In genomic region chr3:146557507-146557906, GRCm38 (mm10) we compare ENCODE assay signal across 30 mouse cellular contexts. TPM values are rescaled to one million over a fixed set of nuclear protein-coding genes. Genes with fewer than 3 reads are reported as not detected.
DNase-seq lines count a peak whose midpoint lies in the region; ATAC-seq and TF ChIP-seq lines count a peak whose summit lies in the region.
"Had no signal": no experiment of that assay in that cellular context is flagged by ENCODE, and none has a peak within 500 bp of the region (broad histone marks: within the 10 kb centered on the region; RNA-seq: fewer than 3 reads in every experiment).

No protein-coding gene starts in this region.

- no peak for TF ChIP-seq CTCF in layer of hippocampus, adult 2 months (conservative IDR thresholded peaks at IDR 0.05)

- peak; percentile 90 for ATAC-seq in frontal cortex, adult (ENCODE audit: low TSS enrichment)
- ATAC-seq: forebrain, embryonic 15.5 days; hindbrain, postnatal 0 days; inflammation-experienced regulatory T-cells, adult 6 months; Patski had no signal

- no peak for DNase-seq in frontal cortex, postnatal 10 days (ENCODE audit: low spot score in 2 of 2)
- DNase-seq in layer of hippocampus, adult 2 months (ENCODE audit: low spot score in 2 of 2), result no peak
- DNase-seq in layer of hippocampus, adult 9-10 months (ENCODE audit: low spot score), result no peak
- peak; percentile 19 to 59 for DNase-seq in left cerebral cortex, postnatal 25 days (ENCODE audit: low spot score in 2 of 2)
- no peak for DNase-seq in left cerebral cortex, postnatal 4 days
- DNase-seq in lung, postnatal 14 days, result no peak
- DNase-seq: adrenal gland, postnatal 10 days; adrenal gland, postnatal 36 days; B cell, adult 2 months; cerebellum, adult 11 months; cerebellum, adult 2 months; cerebellum, adult 9-11 months; cerebellum, postnatal 25 days; gastrocnemius, adult 2 months; gastrocnemius, postnatal 14 days; heart, postnatal 14 days; heart, postnatal 4 days had no signal

- peak overlapping the region; percentile 71 for H3K27ac ChIP-seq in layer of hippocampus, adult 2 months
- H3K27ac ChIP-seq: embryonic facial prominence, embryonic 12.5 days; embryonic facial prominence, embryonic 15.5 days; forebrain, embryonic 15.5 days; gastrocnemius, adult 2 months; heart, embryonic 13.5 days; hindbrain, embryonic 14.5 days; hindbrain, postnatal 0 days had no signal

- intact Hi-C loops in left cerebral cortex, postnatal 25 days (cut with DNase I), result no loop called here
- intact Hi-C loops in left cerebral cortex, postnatal 4 days (cut with DNase I), result no loop called here

- no peak overlapping the region for H3K4me3 ChIP-seq in layer of hippocampus, adult 2 months
- H3K4me3 ChIP-seq: embryonic facial prominence, embryonic 12.5 days; embryonic facial prominence, embryonic 15.5 days; forebrain, embryonic 15.5 days; gastrocnemius, adult 2 months; heart, embryonic 13.5 days had no signal

RNA-seq across cellular contexts. Expression of gene Uox, which starts 12.7 kb away (rescaled TPM):
- total RNA-seq in layer of hippocampus, adult 2 months (2021), result under 1 TPM in 1 of 2 experiments, not detected in 1; 0.44 TPM
- total RNA-seq in left cerebral cortex, postnatal 25 days (2021), result under 1 TPM; 0.39 to 0.80 TPM
- under 1 TPM; 0.18 to 0.38 TPM for total RNA-seq in left cerebral cortex, postnatal 4 days (2021)
- total RNA-seq: CH12.LX; common myeloid progenitor, adult 5-6 weeks; gastrocnemius, adult 2 months; gastrocnemius, postnatal 14 days; heart, adult 8-10 months; heart, postnatal 14 days; heart, postnatal 4 days had no signal

RNA-seq across cellular contexts. Expression of gene Rpf1, which starts 36.3 kb away (rescaled TPM):
- 10 to 100 TPM; 16.3 to 17.1 TPM for total RNA-seq in layer of hippocampus, adult 2 months (2021)
- 10 to 100 TPM; 15.7 to 18.5 TPM for total RNA-seq in left cerebral cortex, postnatal 25 days (2021)
- 10 to 100 TPM; 22.5 to 24.5 TPM for total RNA-seq in left cerebral cortex, postnatal 4 days (2021)

RNA-seq across cellular contexts. Expression of gene Dnase2b, which starts 57.9 kb away (rescaled TPM):
- not detected for total RNA-seq in layer of hippocampus, adult 2 months (2021)
- total RNA-seq in left cerebral cortex, postnatal 25 days (2021), result not detected
- not detected for total RNA-seq in left cerebral cortex, postnatal 4 days (2021)
- total RNA-seq: adrenal gland, adult 18-20 months; adrenal gland, postnatal 36 days; CH12.LX; gastrocnemius, postnatal 14 days; heart, adult 8-10 months; heart, postnatal 14 days; heart, postnatal 4 days; hindbrain, postnatal 0 days had no signal

RNA-seq across cellular contexts. Expression of gene Gng5, which starts 57.9 kb away (rescaled TPM):
- total RNA-seq in layer of hippocampus, adult 2 months (2021), result 10 to 100 TPM; 44.5 to 46.2 TPM
- total RNA-seq in left cerebral cortex, postnatal 25 days (2021), result 10 to 100 TPM; 47.3 to 49.9 TPM
- 10 to 100 TPM; 50.3 to 68.4 TPM for total RNA-seq in left cerebral cortex, postnatal 4 days (2021)

RNA-seq across cellular contexts. Expression of gene Spata1, which starts 58.0 kb away (rescaled TPM):
- 1 to 10 TPM; 2.8 to 4.9 TPM for total RNA-seq in layer of hippocampus, adult 2 months (2021)
- 1 to 10 TPM; 4.0 to 6.7 TPM for total RNA-seq in left cerebral cortex, postnatal 25 days (2021)
- total RNA-seq in left cerebral cortex, postnatal 4 days (2021), result 1 to 10 TPM; 5.0 to 8.3 TPM

Comparison
In these comparisons a context has a peak if more than half of its experiments do, and no peak if none do; other contexts are left out.
1. DNase-seq: peak in left cerebral cortex, postnatal 25 days (2 of 2); none in frontal cortex, postnatal 10 days (0 of 2), layer of hippocampus, adult 2 months (0 of 2), layer of hippocampus, adult 9-10 months (single experiment), left cerebral cortex, postnatal 4 days (single experiment) and lung, postnatal 14 days (single experiment).